Mouse (Mus musculus): ENCODE data around the gene Ldhc. TPM values are rescaled to one million over a fixed set of nuclear protein-coding genes. Genes with fewer than 3 reads are reported as not detected.
"Not testable (repeated sequence)": the region's sequence is repeated elsewhere in the genome, so short reads cannot be mapped to it uniquely, and the experiment has no call there.

Ldhc gene
- polyA plus RNA-seq, 1 experiment from 2014 or later: not detected

DNA sequence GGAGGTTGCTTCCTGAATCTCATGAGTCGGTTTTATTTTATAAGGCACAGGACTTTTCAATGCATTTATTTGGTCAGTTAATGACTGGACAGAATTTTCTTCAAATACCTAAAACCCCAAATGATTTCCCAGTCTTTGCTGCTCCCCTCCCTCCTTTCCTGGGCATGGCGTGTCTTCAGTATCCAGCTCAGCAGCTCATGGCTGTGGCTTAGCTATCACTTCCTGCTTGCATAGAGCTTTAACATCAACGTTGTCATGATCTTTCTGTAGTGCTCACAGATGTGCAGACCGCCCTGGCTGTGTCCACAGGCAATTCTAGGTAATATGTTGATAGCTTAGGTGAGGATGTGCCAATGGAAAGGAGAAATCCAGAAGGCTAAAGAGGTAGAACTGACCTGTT lies 11.0 kb downstream of the Ldhc start:
- H3K9ac ChIP-seq: no peak overlapping the region
- ATAC-seq (ENCODE audit: insufficient number of reproducible peaks, low FRiP score, low TSS enrichment, low read depth): no peak
- no peak overlapping the region for H3K4me3 ChIP-seq (replicated peaks)
- no peak overlapping the region for H3K4me2 ChIP-seq (replicated peaks)
- no peak overlapping the region for H3K27ac ChIP-seq (replicated peaks)
- WGBS: 65% methylated on average over 4 of the region's 4 CpGs
- H3K36me3 ChIP-seq: no peaks in the 10 kb centered on the region
- H3K27me3 ChIP-seq: no peaks in the 10 kb centered on the region
- H3K9me3 ChIP-seq (replicated peaks): no peaks in the 10 kb centered on the region
- no peaks in the 10 kb centered on the region for H3K4me1 ChIP-seq

DNA sequence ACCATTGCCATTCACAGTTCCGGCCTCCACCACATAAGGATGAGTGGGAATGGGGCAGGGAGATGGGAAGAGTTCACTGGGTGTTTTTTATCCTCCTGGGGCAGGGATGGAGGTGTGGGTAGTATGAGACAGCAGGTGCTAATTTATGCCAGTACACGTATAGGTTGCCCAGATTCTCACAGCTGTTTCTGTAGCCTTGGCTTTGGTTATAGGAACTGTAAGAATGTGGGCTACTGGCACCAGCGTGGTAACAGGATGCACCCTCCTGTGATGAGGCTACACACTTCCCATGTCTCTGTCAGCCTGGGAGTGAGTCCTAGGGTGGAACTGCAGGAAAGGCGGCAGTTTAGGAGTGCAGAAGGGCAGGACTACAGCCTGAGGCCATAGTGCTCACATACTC lies 15.8 kb downstream of the Ldhc start:
- Histone ChIP-seq H3K4me3 (replicated peaks) (no peak overlapping the region), H3K36me3 (no peaks in the 10 kb centered on the region), H3K27me3 (no peaks in the 10 kb centered on the region), H3K4me1 (no peaks in the 10 kb centered on the region), H3K4me2 (replicated peaks) (no peak overlapping the region), H3K9ac (no peak overlapping the region), H3K27ac (replicated peaks) (no peak overlapping the region), H3K9me3 (replicated peaks) (no peaks in the 10 kb centered on the region)
- ATAC-seq (ENCODE audit: insufficient number of reproducible peaks, low FRiP score, low TSS enrichment, low read depth): no peak; the same call in 1 of the 2 replicates
- WGBS: 68% methylated on average over 4 of the region's 4 CpGs

- Histone ChIP-seq H3K4me3 (replicated peaks) (no peak overlapping the region), H3K36me3 (no peaks in the 10 kb centered on the region), H3K4me2 (replicated peaks) (no peak overlapping the region), H3K9ac (no peak overlapping the region), H3K27me3 (no peaks in the 10 kb centered on the region), H3K4me1 (no peaks in the 10 kb centered on the region), H3K27ac (replicated peaks) (no peak overlapping the region), H3K9me3 (replicated peaks) (no peaks in the 10 kb centered on the region)
- no peak for ATAC-seq (ENCODE audit: insufficient number of reproducible peaks, low FRiP score, low TSS enrichment, low read depth)
- WGBS: 80% methylated on average over 6 of the region's 6 CpGs
Observed at GRCm38 (mm10) chr7:46877255-46877654, 16.3 kb downstream of the Ldhc start.

GRCm38 (mm10) chr7:46879851-46880250 lies 18.8 kb downstream of the Ldhc start:
- Histone ChIP-seq H3K27ac (replicated peaks) (no peak overlapping the region), H3K9ac (no peak overlapping the region), H3K36me3 (peaks cover 3% of the 10 kb centered on the region), H3K4me3 (replicated peaks) (no peak overlapping the region), H3K9me3 (replicated peaks) (no peaks in the 10 kb centered on the region), H3K4me2 (replicated peaks) (no peak overlapping the region), H3K27me3 (no peaks in the 10 kb centered on the region), H3K4me1 (no peaks in the 10 kb centered on the region)
- WGBS: 88% methylated on average over 5 of the region's 5 CpGs
- no peak for ATAC-seq (ENCODE audit: insufficient number of reproducible peaks, low FRiP score, low TSS enrichment, low read depth)

DNA sequence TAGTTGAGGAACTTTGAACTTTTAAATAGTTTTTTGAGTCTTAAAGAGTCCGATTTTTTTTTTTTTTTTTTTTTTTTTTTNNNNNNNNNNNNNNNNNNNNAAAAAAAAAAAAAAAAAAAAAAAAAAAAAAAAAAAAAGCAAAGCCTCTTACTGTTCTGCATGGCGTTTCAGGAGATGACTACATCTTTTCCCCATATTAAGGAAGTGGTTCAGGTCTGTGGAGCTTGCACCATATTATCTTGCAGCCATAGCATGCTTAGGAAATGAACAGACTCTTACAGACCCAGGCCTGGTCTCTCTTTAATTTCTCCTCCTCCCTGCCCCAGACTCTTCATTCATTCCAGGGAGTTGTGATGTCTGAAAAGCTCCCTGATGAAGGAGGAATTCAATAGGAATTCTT lies 20.0 kb downstream of the Ldhc start:
- H3K4me2 ChIP-seq (replicated peaks): no peak overlapping the region
- no peaks in the 10 kb centered on the region for H3K4me1 ChIP-seq
- H3K9me3 ChIP-seq (replicated peaks): no peaks in the 10 kb centered on the region
- H3K27me3 ChIP-seq: no peaks in the 10 kb centered on the region
- peaks cover 14% of the 10 kb centered on the region for H3K36me3 ChIP-seq
- WGBS: 89% methylated on average over 2 of the region's 2 CpGs
- H3K4me3 ChIP-seq (replicated peaks): no peak overlapping the region
- ATAC-seq (ENCODE audit: insufficient number of reproducible peaks, low FRiP score, low TSS enrichment, low read depth): no peak
- H3K27ac ChIP-seq (replicated peaks): no peak overlapping the region
- no peak overlapping the region for H3K9ac ChIP-seq

DNA sequence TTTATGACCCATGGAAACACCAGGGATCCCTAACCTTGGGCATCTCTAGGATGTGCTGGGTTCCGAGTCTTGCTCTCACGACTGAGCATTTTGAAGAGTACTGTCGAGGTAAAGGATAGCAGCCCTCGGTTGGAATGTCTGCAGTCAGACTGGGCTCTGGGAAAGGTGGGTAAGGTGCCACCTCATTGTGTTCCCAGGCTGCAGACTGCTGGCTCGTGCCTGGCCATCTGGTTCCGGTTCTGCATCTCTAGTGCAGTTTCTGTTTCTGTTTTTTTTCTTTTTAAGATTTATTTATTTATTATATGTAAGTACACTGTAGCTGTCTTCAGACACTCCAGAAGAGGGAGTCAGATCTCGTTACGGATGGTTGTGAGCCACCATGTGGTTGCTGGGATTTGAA lies 20.9 kb downstream of the Ldhc start:
- not testable (repeated sequence) for H3K27ac ChIP-seq (replicated peaks); ATAC-seq (ENCODE audit: insufficient number of reproducible peaks, low FRiP score, low TSS enrichment, low read depth); H3K4me1 ChIP-seq; H3K9ac ChIP-seq; H3K9me3 ChIP-seq (replicated peaks); H3K4me2 ChIP-seq (replicated peaks); H3K4me3 ChIP-seq (replicated peaks); H3K27me3 ChIP-seq
- H3K36me3 ChIP-seq: peaks cover 23% of the 10 kb centered on the region
- WGBS: 80% methylated on average over 8 of the region's 8 CpGs

DNA sequence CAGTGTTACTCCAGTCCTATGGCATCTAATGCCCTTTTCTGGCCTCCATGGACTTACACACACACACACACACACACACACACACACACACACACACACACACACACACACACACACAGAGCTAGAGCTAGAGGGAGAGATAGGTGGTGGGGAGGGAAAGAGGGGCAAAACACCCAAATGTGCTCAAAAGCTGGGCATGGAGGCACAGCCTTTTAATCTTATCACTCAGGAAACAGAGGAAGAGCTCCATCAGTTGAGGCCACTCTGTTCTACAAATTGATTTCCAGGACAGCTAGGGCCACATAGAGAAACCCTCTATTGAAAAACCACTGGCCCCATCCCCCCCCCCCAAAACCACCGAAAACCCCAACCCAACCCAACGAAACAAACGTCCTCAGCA lies 22.3 kb downstream of the Ldhc start:
- no peak for ATAC-seq (ENCODE audit: insufficient number of reproducible peaks, low FRiP score, low TSS enrichment, low read depth)
- Histone ChIP-seq H3K9me3 (replicated peaks) (no peaks in the 10 kb centered on the region), H3K36me3 (peaks cover 37% of the 10 kb centered on the region), H3K9ac (no peak overlapping the region), H3K4me2 (replicated peaks) (no peak overlapping the region), H3K27ac (replicated peaks) (no peak overlapping the region), H3K27me3 (no peaks in the 10 kb centered on the region), H3K4me1 (no peaks in the 10 kb centered on the region), H3K4me3 (replicated peaks) (no peak overlapping the region)
- 88% methylated on average over 3 of the region's 3 CpGs for WGBS

- H3K4me2 ChIP-seq (replicated peaks): no peak overlapping the region
- 87% methylated on average over 3 of the region's 3 CpGs for WGBS
- H3K27me3 ChIP-seq: no peaks in the 10 kb centered on the region
- H3K4me1 ChIP-seq: no peaks in the 10 kb centered on the region
- no peak overlapping the region for H3K9ac ChIP-seq
- no peaks in the 10 kb centered on the region for H3K9me3 ChIP-seq (replicated peaks)
- no peak overlapping the region for H3K27ac ChIP-seq (replicated peaks)
- peaks cover 69% of the 10 kb centered on the region for H3K36me3 ChIP-seq
- H3K4me3 ChIP-seq (replicated peaks): no peak overlapping the region
- no peak for ATAC-seq (ENCODE audit: insufficient number of reproducible peaks, low FRiP score, low TSS enrichment, low read depth)
Observed at GRCm38 (mm10) chr7:46895511-46895910, 34.5 kb downstream of the Ldhc start.

- WGBS: 93% methylated on average over 3 of the region's 3 CpGs
- Histone ChIP-seq H3K4me1 (no peaks in the 10 kb centered on the region), H3K36me3 (peaks cover 58% of the 10 kb centered on the region), H3K9me3 (replicated peaks) (no peaks in the 10 kb centered on the region), H3K27me3 (no peaks in the 10 kb centered on the region), H3K4me2 (replicated peaks) (no peak overlapping the region), H3K4me3 (replicated peaks) (no peak overlapping the region), H3K9ac (no peak overlapping the region), H3K27ac (replicated peaks) (no peak overlapping the region)
- ATAC-seq (ENCODE audit: insufficient number of reproducible peaks, low FRiP score, low TSS enrichment, low read depth): no peak
Observed at GRCm38 (mm10) chr7:46899343-46899742, 38.3 kb downstream of the Ldhc start.

GRCm38 (mm10) chr7:46911250-46911649 lies 50.2 kb downstream of the Ldhc start:
- no peak overlapping the region for H3K27ac ChIP-seq (replicated peaks)
- H3K9me3 ChIP-seq (replicated peaks): no peaks in the 10 kb centered on the region
- 0 out of 2 replicates have a peak, but pooled peaks cover 4% of the 10 kb centered on the region for H3K4me1 ChIP-seq
- ATAC-seq (ENCODE audit: insufficient number of reproducible peaks, low FRiP score, low TSS enrichment, low read depth): no peak
- H3K4me3 ChIP-seq (replicated peaks): no peak overlapping the region
- H3K4me2 ChIP-seq (replicated peaks): no peak overlapping the region
- no peaks in the 10 kb centered on the region for H3K27me3 ChIP-seq
- H3K36me3 ChIP-seq: peaks cover 67% of the 10 kb centered on the region
- WGBS: 95% methylated on average over 3 of the region's 3 CpGs
- no peak overlapping the region for H3K9ac ChIP-seq

DNA sequence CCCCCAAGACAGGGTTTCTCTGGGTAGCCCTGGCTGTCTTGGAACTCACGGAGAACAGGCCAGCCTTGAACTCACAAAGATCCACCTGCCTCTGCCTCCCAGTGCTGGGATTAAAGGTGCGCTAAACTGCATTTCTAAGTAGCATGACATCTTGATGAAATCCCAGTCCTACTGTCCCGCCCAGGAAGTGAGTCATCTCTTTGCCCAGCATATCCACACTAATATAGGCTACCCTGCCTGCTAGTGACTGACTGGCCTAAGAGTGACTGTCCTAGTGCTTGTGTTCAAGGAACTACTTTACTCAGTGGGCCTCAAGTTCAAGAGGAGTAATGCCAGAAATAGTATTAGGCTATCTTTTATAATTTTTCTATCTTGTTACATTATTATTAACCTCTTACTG lies 55.4 kb downstream of the Ldhc start:
- no peak overlapping the region for H3K4me2 ChIP-seq (replicated peaks)
- WGBS: 87% methylated on average over 3 of the region's 3 CpGs
- no peak for ATAC-seq (ENCODE audit: insufficient number of reproducible peaks, low FRiP score, low TSS enrichment, low read depth)
- no peak overlapping the region for H3K9ac ChIP-seq
- H3K4me1 ChIP-seq: peaks cover 22% of the 10 kb centered on the region
- H3K27ac ChIP-seq (replicated peaks): no peak overlapping the region
- no peaks in the 10 kb centered on the region for H3K27me3 ChIP-seq
- no peaks in the 10 kb centered on the region for H3K9me3 ChIP-seq (replicated peaks)
- H3K4me3 ChIP-seq (replicated peaks): no peak overlapping the region
- H3K36me3 ChIP-seq: peaks cover 19% of the 10 kb centered on the region

DNA sequence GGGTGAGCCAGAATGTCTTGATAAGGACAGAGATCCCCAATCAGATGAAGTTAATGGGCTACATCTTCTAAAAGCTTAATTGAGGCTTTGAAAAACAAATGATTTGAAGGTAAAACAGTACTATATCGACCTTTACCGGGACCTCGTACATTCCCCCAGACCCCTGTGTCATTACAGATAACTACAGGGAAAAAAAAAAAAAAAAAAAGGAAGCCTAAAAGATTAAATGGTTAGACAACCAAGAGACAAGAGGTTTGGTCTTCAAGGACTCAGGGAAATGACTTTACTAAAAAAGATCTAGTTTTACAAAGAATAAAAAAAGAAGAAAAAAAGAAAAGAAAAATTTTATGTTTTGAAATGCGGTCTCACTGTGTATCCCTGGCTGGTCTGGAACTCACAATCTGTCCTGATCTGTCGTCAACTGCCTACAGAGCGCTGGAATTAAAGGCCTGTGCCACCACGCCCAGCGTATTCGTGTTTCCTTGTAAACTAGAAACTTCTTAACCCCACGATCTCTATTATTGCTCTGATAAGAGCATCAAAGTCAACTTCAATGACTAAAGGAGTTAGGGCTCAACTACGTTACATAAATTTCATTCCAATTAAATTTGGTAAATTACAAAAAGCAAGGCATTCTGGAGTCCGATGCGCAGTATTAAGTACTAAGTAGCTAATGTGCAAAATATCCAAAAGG lies 57.8 kb downstream of the Ldhc start:
- no peaks in the 10 kb centered on the region for H3K9me3 ChIP-seq (replicated peaks)
- H3K4me1 ChIP-seq: peaks cover 22% of the 10 kb centered on the region
- no peaks in the 10 kb centered on the region for H3K27me3 ChIP-seq
- no peak for ATAC-seq (ENCODE audit: insufficient number of reproducible peaks, low FRiP score, low TSS enrichment, low read depth)
- H3K4me3 ChIP-seq (replicated peaks): peak overlapping the region; percentile 95
- peak overlapping the region; percentile 94 for H3K9ac ChIP-seq
- WGBS: 11% methylated on average over 13 of the region's 13 CpGs
- peaks cover 4% of the 10 kb centered on the region; the same call in 1 of the 2 replicates for H3K36me3 ChIP-seq
- peak overlapping the region; percentile 98 for H3K27ac ChIP-seq (replicated peaks)
- H3K4me2 ChIP-seq (replicated peaks): peak overlapping the region; percentile 60

Measured in embryonic facial prominence, embryonic 15.5 days (tissue).